Mouse (Mus musculus) neural tube, embryonic 11.5 days (tissue): ENCODE measurements around the gene Cdk4. TPM values are rescaled to one million over a fixed set of nuclear protein-coding genes. Genes with fewer than 3 reads are reported as not detected.
"Not testable (repeated sequence)": the region's sequence is repeated elsewhere in the genome, so short reads cannot be mapped to it uniquely, and the experiment has no call there.

Source experiments
- ATAC-seq: fragments of 200-750 bp; cut with Nextera tagmentation; 2 replicates; pipeline ENCODE4 v1.8.0; 2017; ENCODE audit warnings: moderate number of reproducible peaks, mild to moderate bottlenecking, moderate TSS enrichment, moderate library complexity; ENCODE audit not compliant: insufficient read depth, low FRiP score, low TSS enrichment
- DNase-seq: peaks from one replicate; pipeline ENCODE4 v3.0.0-alpha.2; 2015; ENCODE audit warnings: low spot score
- H3K27ac ChIP-seq: fragments of 300-500 bp; sonication (generic); 2 replicates; pipeline ENCODE4 v1.5.1; 2014; ENCODE audit warnings: low read depth, mild to moderate bottlenecking, low read length
- H3K27me3 ChIP-seq: fragments of 300-500 bp; sonication (generic); 2 replicates; pipeline ENCODE4 v1.6.1; 2014; ENCODE audit warnings: mild to moderate bottlenecking, low read length, mixed read lengths; ENCODE audit not compliant: control insufficient read depth, insufficient read depth
- H3K36me3 ChIP-seq: fragments of 300-500 bp; sonication (generic); 2 replicates; pipeline ENCODE4 v1.6.1; 2014; ENCODE audit warnings: mild to moderate bottlenecking, low read length, moderate library complexity, mixed read lengths; ENCODE audit not compliant: control insufficient read depth, insufficient read depth
- H3K4me1 ChIP-seq: fragments of 300-500 bp; sonication (generic); 2 replicates; pipeline ENCODE4 v1.6.1; 2014; ENCODE audit warnings: low read length, mixed read lengths; ENCODE audit not compliant: control insufficient read depth, insufficient read depth
- H3K4me2 ChIP-seq: fragments of 300-500 bp; sonication (generic); 2 replicates; pipeline ENCODE4 v1.6.1; 2014; ENCODE audit warnings: low read depth, mild to moderate bottlenecking, moderate library complexity
- H3K4me3 ChIP-seq: fragments of 300-500 bp; sonication (generic); 2 replicates; pipeline ENCODE4 v1.5.1; 2014; ENCODE audit warnings: low read depth, low read length
- H3K9ac ChIP-seq: fragments of 300-500 bp; sonication (generic); 2 replicates; pipeline ENCODE4 v1.6.1; 2014; ENCODE audit warnings: mild to moderate bottlenecking, low read length
- H3K9me3 ChIP-seq: fragments of 300-500 bp; sonication (generic); 2 replicates; pipeline ENCODE4 v1.6.1; 2016; ENCODE audit warnings: low read length; ENCODE audit not compliant: control insufficient read depth
- WGBS: fragments of 180-500 bp; shearing (Covaris S2); extraction: QIAGEN DNeasy Blood & Tissue Kit; methylation state at CpG from one replicate; pipeline ENCODE4 v1.1.7; 2014; 5-methylcytosine and 5-hydroxymethylcytosine counted together
- polyA plus RNA-seq: library from polyadenylated mRNA; unstranded; fragments of >200 nt; fragmentation: Nextera tagmentation; extraction: Ambion mirVana; gene quantifications from 2 replicates; pipeline ENCODE4 v1.2.1, GENCODE M21; 2014

Cdk4 gene
- polyA plus RNA-seq, 1 experiment from 2014 or later = 2,636 TPM

DNA sequence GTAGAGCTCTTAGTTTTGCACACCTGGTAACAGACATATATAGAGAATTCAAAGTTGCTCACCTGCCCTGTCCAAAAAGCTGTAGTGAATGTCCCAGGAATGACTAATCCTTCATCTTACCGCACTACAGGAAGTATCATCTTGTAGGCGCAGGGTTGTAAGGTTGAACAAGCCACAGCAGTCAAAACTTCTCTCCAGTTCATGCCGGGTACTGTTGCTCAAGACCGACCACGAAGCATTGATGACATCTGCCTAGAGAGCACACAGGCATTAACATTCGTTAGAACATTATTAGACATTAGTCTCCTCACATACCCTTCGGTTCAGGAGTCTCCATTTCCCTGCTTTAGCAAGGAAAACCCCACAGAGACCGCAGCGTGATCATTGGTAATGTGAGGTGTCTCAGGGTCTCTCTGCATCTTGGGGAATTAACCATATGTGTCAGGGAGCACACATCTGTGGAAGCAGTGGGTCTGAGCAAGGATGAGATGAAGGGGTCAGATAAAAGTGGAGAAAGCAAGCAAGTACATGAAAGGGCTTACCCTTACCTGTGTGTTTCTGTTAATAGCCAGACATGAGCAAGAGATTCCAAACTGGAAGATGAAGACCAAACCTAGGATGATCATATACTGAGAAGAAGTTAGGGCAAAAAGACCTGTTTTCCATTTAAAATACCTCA is 5.2 kb downstream of the Cdk4 start:
- H3K27me3 ChIP-seq = no peaks in the 10 kb centered on the region
- peak overlapping the region; percentile 77; the same call in 1 of the 2 replicates for H3K9ac ChIP-seq
- H3K27ac ChIP-seq = peak overlapping the region; percentile 63; the same call in 1 of the 2 replicates
- H3K4me2 ChIP-seq = peak overlapping the region; percentile 88
- WGBS = 87% methylated on average over 9 of the region's 9 CpGs
- no peak for ATAC-seq
- peaks cover 16% of the 10 kb centered on the region; the same call in 1 of the 2 replicates for H3K4me1 ChIP-seq
- peak overlapping the region; percentile 63 for H3K4me3 ChIP-seq
- H3K9me3 ChIP-seq = no peaks in the 10 kb centered on the region
- H3K36me3 ChIP-seq = peaks cover 35% of the 10 kb centered on the region
- no peak for DNase-seq

DNA sequence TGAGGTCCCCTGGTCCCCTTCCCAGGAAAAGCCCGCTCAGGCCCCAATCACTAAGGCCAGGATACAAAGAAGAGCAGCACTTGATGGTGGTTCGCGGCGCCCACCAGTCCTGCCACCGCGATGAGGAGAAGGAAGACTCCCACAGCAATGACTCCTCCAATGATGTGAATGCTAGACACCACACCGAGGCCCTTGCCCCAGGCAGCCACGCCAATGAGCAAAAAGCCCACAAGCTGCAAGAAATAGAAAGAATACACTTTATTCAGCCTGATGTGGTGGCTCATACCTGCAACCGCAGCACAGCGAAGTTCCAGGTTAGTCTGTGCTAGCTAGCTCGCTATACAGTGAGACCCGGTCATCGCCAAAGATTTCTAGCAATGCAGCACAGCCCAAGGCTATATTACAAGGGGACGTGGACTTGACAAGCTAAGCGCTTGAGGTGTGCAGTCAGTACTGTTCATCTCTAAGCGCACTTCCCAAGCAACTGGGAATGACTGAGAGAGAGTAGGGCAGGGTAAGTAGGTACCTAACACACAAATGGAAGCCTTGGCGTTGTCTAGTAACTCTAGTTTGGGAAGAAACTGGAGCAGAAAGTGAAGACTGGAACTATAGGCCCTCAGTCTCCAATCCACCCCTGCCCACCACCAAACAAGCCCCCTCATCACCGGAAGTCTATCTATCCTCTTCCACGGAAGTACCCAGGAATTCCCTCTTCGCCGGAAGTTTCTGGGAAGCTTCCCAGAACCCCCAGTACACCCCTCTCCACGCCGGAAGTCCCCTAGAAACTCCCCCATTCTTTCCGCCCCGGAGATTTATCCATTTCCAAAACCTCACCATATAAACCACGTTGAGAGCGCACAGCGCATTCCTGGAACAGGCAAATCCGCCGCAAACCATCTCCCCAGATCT is 6.2 kb downstream of the Cdk4 start:
- Histone ChIP-seq H3K27me3 (no peaks in the 10 kb centered on the region), H3K4me3 (peak overlapping the region; percentile 63), H3K9me3 (no peaks in the 10 kb centered on the region), H3K4me1 (peaks cover 16% of the 10 kb centered on the region; the same call in 1 of the 2 replicates), H3K36me3 (peaks cover 35% of the 10 kb centered on the region), H3K9ac (peak overlapping the region; percentile 77), H3K27ac (peak overlapping the region; percentile 63), H3K4me2 (peak overlapping the region; percentile 88)
- 9% methylated on average over 30 of the region's 30 CpGs for WGBS
- peak; percentile 29 for DNase-seq
- peak; percentile 70 for ATAC-seq

DNA sequence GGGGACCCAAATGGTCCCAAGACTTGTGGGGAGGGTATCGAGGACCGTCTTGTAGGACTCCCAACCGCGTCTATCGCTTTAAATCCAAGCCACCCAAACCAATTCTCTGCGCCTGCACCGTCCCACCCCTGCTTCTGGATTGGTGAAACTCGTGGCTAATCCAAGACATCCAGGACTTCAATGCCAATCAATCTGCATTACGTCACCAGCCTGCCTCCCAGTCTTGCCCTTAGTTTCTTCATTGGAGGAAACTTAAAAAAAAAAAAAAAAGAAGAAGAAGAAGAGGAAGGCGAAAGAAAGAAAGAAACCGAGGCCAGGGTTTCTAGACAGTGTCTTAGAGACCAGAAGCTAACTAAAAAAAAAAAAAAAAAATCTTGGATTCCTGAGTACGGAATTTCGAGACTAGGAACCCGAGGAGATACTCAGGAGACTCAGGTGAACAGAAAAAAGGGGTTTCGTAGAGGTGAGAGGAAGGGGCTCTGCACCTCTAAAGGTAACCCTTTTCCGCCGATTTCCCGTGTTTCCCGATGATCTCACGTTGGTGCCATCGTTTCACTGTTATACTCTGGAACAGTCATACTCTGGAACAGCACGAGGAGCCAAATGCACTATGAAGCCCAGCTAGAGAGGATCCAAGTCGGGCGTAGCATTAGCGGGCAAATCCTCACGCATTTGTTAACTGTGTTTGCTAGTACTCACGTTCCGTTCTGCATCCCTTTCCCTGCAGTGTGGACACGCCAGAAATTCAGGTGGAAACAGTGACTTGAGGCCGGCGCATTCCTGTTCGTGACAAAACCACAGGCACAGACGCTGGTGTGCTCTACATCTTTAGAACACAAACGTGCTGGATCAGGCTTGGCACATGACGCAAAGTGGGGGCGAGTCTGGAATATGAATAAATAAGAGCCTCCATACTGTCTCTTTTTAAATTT is 7.1 kb downstream of the Cdk4 start, which contains the start of gene Tspan31:
Gene Tspan31 (minus strand): TSS at position 75 of the 932 bp plus-strand sequence.
- DNase-seq (peak; percentile 91), ATAC-seq (peak; percentile 86)
- H3K9me3 ChIP-seq = no peaks in the 10 kb centered on the region
- peak within 1 kb of the TSS; percentile 77 for H3K9ac ChIP-seq
- 2% methylated on average over 36 of the region's 36 CpGs for WGBS
- H3K36me3 ChIP-seq = peaks cover 28% of the 10 kb centered on the region
- H3K4me1 ChIP-seq = peaks cover 16% of the 10 kb centered on the region; the same call in 1 of the 2 replicates
- H3K27ac ChIP-seq = peak within 1 kb of the TSS; percentile 63
- H3K4me2 ChIP-seq = peak within 1 kb of the TSS; percentile 88
- H3K4me3 ChIP-seq = peak within 1 kb of the TSS; percentile 63
- no peaks in the 10 kb centered on the region for H3K27me3 ChIP-seq

DNA sequence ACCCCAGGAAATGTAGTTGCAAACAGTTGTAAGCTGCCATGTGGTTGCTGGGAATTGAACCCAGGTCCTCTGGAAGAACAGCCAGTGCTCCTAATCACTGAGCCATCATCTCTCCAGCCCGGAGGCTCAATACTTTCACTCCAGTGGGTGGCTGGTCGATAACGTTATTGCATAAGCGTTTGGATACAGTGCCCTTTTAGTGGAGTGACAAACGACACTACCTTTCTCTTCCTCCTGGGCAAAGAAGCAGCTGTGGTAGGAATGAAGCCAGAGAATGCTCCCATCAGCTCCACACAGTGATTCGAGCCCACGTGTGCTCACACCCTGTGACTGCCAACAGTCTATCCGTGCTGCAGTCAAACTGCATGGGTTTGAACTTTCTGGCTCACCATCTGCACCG is 7.9 kb downstream of the Cdk4 start:
- no peak overlapping the region for H3K27ac ChIP-seq

DNA sequence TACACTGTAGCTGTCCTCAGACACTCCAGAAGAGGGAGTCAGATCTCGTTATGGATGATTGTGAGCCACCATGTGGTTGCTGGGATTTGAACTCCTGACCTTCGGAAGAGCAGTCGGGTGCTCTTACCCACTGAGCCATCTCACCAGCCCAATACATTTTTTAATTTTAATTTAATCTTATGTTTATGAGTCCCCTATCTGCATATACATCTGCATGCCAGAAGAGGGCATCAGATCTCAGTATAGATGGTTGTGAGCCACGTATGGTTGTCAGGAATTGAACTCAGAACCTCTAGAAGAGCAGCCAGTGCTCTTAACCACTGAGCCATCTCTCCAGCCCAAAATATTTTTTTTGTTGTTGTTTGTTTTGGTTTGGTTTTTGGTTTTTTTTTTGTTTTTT is 8.9 kb downstream of the Cdk4 start:
- not testable (repeated sequence) for ATAC-seq, H3K27me3 ChIP-seq, H3K4me2 ChIP-seq, H3K27ac ChIP-seq, H3K9ac ChIP-seq, H3K9me3 ChIP-seq, H3K4me3 ChIP-seq, DNase-seq
- peaks cover 11% of the 10 kb centered on the region for H3K36me3 ChIP-seq
- WGBS = 85% methylated on average over 4 of the region's 4 CpGs
- H3K4me1 ChIP-seq = peaks cover 16% of the 10 kb centered on the region; the same call in 1 of the 2 replicates

More for the DNA sequence above, 7.9 kb downstream of the Cdk4 start:
- Histone ChIP-seq H3K4me2 (peak overlapping the region; percentile 88), H3K4me3 (peak overlapping the region; percentile 63), H3K4me1 (peaks cover 16% of the 10 kb centered on the region; the same call in 1 of the 2 replicates), H3K36me3 (peaks cover 21% of the 10 kb centered on the region), H3K9me3 (no peaks in the 10 kb centered on the region), H3K9ac (no peak overlapping the region; the same call in 1 of the 2 replicates), H3K27me3 (no peaks in the 10 kb centered on the region)
- DNase-seq (no peak), ATAC-seq (no peak)
- WGBS = 78% methylated on average over 9 of the region's 9 CpGs

DNA sequence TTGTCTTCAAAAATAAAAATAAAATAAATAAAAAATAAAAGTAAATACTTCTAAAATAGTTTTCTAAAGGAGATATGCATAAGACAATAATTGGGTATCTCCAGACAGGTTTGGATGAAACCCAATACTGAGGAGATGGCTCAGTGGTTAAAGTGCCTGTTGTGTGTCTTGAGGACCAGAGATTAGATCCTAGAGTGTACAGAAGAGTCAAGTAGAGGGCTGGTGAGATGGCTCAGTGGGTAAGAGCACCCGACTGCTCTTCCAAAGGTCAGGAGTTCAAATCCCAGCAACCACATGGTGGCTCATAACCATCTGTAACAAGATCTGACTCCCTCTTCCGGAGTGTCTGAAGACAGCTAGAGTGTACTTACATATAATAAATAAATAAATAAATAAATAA is 9.6 kb downstream of the Cdk4 start:
- 78% methylated on average over 2 of the region's 2 CpGs for WGBS
- peaks cover 18% of the 10 kb centered on the region for H3K4me1 ChIP-seq
- not testable (repeated sequence) for H3K4me3 ChIP-seq, DNase-seq, H3K36me3 ChIP-seq, H3K9ac ChIP-seq, ATAC-seq, H3K4me2 ChIP-seq, H3K27ac ChIP-seq, H3K9me3 ChIP-seq, H3K27me3 ChIP-seq

DNA sequence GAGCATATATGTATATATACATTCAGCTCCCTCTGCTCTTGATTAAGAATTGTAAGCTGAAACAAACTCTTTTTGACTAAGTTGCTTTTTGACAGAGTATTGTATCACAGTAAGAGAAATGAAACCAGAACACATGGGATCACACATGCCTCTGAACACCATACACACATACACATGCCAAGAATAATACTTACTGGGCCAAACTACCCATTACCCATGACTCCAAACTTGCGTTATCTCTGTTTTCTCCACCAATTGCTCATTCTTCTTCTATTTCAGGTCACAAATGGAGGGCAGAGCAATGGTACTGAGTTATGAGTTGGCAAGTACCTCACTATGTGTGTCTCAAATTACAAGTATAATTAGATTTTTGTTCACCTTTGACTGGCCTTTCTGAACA is 10.6 kb downstream of the Cdk4 start:
- peaks cover 10% of the 10 kb centered on the region for H3K4me1 ChIP-seq
- no peak for ATAC-seq
- H3K9me3 ChIP-seq = no peaks in the 10 kb centered on the region
- H3K9ac ChIP-seq = no peak overlapping the region
- DNase-seq = no peak
- no peak overlapping the region for H3K4me2 ChIP-seq
- H3K27ac ChIP-seq = no peak overlapping the region
- no peak overlapping the region for H3K4me3 ChIP-seq
- peaks cover 14% of the 10 kb centered on the region for H3K27me3 ChIP-seq
- H3K36me3 ChIP-seq = no peaks in the 10 kb centered on the region
- WGBS = 90% methylated on average over 1 of the region's 1 CpGs

- Histone ChIP-seq H3K4me1 (peaks cover 18% of the 10 kb centered on the region), H3K4me3 (no peak within 1 kb of the TSS), H3K27me3 (peaks cover 25% of the 10 kb centered on the region), H3K9me3 (no peaks in the 10 kb centered on the region), H3K36me3 (no peaks in the 10 kb centered on the region), H3K9ac (no peak within 1 kb of the TSS), H3K4me2 (no peak within 1 kb of the TSS), H3K27ac (no peak within 1 kb of the TSS)
- WGBS = 64% methylated on average over 9 of the region's 9 CpGs
- ATAC-seq = no peak
- DNase-seq = no peak
Measured at GRCm38 (mm10) chr10:127075080-127075479, 11.7 kb downstream of the Cdk4 start, which contains the start of gene Agap2. Gene Agap2, plus strand, starts transcription at chr10:127075284.
